Mouse (Mus musculus): ENCODE measurements around the gene Cldn7. TPM values are rescaled to one million over a fixed set of nuclear protein-coding genes. Genes with fewer than 3 reads are reported as not detected.
"Not testable (repeated sequence)": the region's sequence is repeated elsewhere in the genome, so short reads cannot be mapped to it uniquely, and the experiment has no call there.

Gene Cldn7
- total RNA-seq, 2 experiments from 2014 or later = not detected

DNA sequence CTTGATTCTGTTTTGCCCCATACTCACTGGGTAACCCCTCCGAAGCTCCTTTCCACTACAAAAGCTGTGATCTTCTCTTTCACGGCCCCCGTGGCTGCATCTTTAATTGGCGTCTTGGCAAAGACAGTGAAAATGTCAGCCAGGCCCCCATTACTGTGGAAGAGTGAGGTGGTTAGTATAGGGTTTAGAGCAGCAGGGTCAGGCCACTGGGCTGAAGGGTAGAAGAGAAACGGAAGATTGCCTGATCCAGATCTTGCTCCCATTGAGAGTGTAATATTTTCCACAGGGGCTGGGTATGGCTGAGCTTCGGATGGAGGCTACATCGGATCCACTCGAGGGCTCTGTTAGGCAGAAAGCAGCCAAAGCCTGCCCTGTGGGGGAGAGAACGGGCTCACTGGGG is 48.4 kb downstream of the Cldn7 start:
- no peak for DNase-seq (ENCODE audit: low spot score in 2 of 2)

DNA sequence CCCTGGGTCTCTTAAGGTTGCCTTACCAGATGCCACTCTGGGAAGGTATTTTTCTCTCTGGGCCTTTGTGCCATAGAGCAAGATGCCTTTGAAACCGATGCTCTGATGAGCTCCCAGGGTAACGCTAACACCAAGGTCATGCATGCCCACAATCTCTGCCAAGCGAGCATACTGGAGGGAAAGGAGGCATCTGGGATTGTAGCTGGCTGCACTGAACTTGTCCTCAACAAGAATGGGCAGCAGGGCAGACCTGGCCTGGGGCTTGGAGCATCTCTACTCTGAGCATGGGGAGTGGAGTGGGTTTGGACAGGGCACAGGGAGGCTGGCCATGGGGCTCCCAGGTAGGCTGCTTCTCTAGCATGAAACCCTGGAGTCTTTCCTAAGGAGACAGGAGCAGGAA is 48.8 kb downstream of the Cldn7 start:
- no peak for DNase-seq (ENCODE audit: low spot score in 2 of 2)

DNA sequence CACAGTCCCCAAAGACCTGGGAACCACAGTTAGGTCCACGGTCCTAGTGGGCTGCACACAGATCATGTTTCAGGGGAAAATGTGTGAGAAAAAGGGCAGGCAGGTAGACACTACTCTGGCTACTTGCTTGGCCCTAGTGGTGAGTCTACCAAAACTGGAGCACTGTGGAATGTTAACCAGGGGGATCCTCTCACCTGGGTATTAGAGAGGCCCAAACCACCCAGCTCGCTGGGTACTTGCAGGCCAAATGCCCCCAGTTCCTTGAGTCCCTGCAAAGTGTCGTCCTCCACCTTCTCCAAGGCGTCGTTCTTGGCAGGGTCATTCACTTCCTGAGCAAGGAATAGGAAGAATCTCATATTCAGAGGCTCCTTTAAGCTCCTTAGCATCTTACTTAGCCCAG is 49.5 kb downstream of the Cldn7 start:
- no peak for DNase-seq (ENCODE audit: low spot score in 2 of 2)

DNA sequence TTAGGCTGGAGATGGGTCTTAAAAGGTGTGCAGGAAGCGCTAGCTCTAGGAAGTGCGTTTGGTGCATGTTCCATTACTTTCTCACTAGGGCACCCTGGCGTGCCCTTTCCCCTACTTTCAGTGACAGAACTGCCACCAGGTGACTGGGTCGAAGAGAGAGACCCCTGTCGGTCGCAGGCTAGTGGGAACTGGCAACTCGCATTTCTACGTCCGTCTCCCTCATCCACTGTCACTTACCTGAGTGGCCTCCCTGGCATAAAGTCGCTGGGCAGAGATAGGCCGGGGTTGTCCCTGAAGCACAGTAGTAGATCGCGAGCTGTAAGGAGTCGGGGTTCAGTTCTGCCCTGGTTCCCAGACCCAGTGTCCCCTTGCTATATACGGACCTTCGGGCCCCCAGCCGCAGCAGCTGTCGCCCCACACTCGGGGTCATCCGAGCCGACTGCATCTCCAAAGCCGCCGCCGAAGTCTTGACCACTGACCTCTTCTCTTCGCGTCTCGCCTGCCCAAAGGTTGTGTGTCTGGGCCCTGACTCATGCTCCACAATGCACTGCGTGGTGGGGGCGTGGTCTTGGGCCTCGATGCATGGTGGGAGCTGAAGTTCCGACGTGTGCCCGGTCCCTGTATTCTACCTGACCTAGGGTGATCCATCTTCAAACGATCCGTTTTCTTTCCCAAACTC is 50.4 kb downstream of the Cldn7 start, which contains the start of gene Acadvl:
TSS of gene Acadvl (minus strand) at position 532 of the 679 bp plus-strand sequence.
- peak; percentile 81 to 92 for DNase-seq (ENCODE audit: low spot score in 2 of 2)

DNA sequence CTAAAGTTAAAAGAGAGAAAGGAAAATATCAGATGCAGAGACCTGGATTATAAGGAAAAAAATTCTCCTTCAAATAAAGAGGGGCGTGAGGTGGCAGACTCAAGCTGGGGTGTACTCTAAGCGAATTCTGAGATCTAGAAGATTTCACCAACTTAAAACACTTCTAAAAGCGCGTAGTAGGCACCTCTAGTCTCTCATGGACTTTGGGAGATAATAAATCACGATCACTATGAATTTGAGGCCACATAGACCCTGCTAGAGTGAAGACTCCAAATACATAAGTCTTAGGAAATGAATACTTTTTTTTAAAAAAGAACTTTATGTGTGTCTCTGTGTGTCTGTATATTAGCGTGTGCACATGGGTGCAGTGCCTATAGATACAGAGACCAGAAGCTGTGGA is 51.1 kb downstream of the Cldn7 start:
- no peak for DNase-seq (ENCODE audit: low spot score in 2 of 2)

DNA sequence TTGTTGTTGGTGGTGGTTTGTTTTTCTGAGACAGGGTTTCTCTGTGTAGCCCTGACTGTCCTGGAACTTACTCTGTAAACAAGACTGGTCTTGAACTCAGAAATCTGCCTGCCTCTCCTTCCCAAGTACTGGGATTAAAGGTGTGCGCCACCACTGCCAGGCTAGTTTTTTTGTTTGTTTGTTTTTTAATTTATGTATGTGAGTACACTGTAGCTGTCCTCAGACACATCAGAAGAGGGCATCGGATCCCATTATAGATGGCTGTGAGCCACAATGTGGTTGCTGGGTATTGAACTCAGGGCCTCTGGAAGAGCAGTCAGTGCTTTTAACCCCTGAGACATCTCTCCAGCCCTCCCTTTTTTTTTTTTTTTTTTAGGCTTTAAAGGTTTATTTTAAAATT is 51.6 kb downstream of the Cldn7 start:
- DNase-seq (ENCODE audit: low spot score in 2 of 2) = not testable (repeated sequence)

DNA sequence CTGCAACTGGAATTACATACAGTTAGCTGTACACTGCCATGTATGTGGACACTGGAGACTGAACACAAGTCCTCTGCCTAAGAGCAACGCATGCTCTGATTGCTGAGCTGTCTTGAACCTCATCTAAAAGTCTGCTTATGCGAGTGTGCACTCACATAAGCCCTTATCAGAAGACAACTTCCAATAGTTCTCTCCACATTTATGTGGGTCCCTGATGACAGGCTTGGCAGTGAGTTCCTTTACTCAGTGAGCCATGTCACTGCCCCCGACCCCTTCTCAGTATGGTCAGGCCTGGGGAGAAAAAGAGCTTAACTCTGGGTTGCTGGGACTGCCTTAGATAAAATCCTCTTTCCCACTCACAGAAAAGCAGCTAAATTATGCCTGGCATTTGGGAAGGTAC is 52.1 kb downstream of the Cldn7 start, which contains the start of gene Dlg4:
TSS of gene Dlg4 (plus strand) at position 274 of the 400 bp plus-strand sequence.
- no peak for DNase-seq (ENCODE audit: low spot score in 2 of 2)

DNA sequence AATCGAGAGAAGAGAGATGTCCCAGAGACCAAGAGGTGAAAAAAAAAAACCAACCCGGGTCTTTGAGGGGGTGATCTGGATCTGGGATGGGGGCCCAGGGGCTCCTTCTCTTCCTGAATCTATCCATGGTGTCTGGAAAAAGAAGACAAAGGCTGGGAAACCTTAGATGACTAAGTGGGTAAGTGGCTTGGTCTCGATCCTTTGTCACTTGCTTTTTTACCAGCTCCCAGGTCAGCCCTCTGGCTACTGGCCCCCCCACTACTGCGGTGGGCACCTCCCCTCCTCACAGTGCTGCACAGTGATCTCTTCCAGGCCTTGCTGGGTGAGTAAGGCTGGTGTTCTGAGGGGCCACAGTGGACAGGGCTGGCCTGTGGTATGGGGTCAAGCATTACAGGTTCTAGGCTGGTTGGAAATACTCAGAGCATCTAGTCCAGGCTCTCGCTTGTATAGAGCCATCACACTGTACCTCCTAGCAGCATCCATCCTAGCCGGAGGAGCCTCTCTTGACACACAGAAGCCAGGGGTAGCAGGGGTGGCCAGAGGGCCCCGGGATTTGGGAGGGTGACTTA is 52.7 kb downstream of the Cldn7 start:
- no peak for DNase-seq (ENCODE audit: low spot score in 2 of 2)

Small RNA genes within 50 kb of the gene (microRNA-seq; reads per million reads assigned to microRNA genes)
- gene Gm44349 (0 reads per million in 2 experiments), gene Mir324 (6,279 to 6,581 reads per million in 2 experiments)

Other genes starting within 250 kb of the Cldn7 start
- gene Polr2a, start 206.1 kb upstream of the Cldn7 start, total RNA-seq (2021) = 10 to 100 TPM; 55.6 to 55.9 TPM
- gene Slc35g3, start 202.8 kb upstream of the Cldn7 start, total RNA-seq (2021) = not detected
- gene Zbtb4, start 198.9 kb upstream of the Cldn7 start, total RNA-seq (2021) = 100 to 1,000 TPM; 147 to 152 TPM
- 1 to 10 TPM in 1 of 2 experiments, under 1 TPM in 1; 0.52 to 1.0 TPM for gene Chrnb1, start 168.8 kb upstream of the Cldn7 start, total RNA-seq (2021)
- gene Fgf11, start 162.9 kb upstream of the Cldn7 start, total RNA-seq (2021) = 10 to 100 TPM; 27.4 to 27.6 TPM
- gene Tmem102, start 159.2 kb upstream of the Cldn7 start, total RNA-seq (2021) = not detected
- not detected for gene Gm39566, start 149.5 kb upstream of the Cldn7 start, total RNA-seq (2021)
- gene Spem2, start 146.3 kb upstream of the Cldn7 start, total RNA-seq (2021) = not detected
- gene Spem1, start 142.6 kb upstream of the Cldn7 start, total RNA-seq (2021) = under 1 TPM in 1 of 2 experiments, not detected in 1; 0.62 TPM
- 100 to 1,000 TPM; 191 to 196 TPM for gene Nlgn2, start 127.0 kb upstream of the Cldn7 start, total RNA-seq (2021)
- 100 to 1,000 TPM; 110 to 117 TPM for gene Tmem256, start 126.3 kb upstream of the Cldn7 start, total RNA-seq (2021)
- 10 to 100 TPM; 15.9 to 16.1 TPM for gene Plscr3, start 118.4 kb upstream of the Cldn7 start, total RNA-seq (2021)
- not detected for gene Tnk1, start 106.0 kb upstream of the Cldn7 start, total RNA-seq (2021)
- gene Tmem95, start 86.8 kb upstream of the Cldn7 start, total RNA-seq (2021) = not detected
- 1 to 10 TPM; 1.3 to 1.4 TPM for gene Kctd11, start 83.4 kb upstream of the Cldn7 start, total RNA-seq (2021)
- not detected for gene Acap1, start 69.2 kb upstream of the Cldn7 start, total RNA-seq (2021)
- gene 2810408A11Rik, start 63.8 kb upstream of the Cldn7 start, total RNA-seq (2021) = under 1 TPM; 0.17 to 0.58 TPM
- 100 to 1,000 TPM; 108 to 114 TPM for gene Neurl4, start 63.7 kb upstream of the Cldn7 start, total RNA-seq (2021)
- gene Gps2, start 50.9 kb upstream of the Cldn7 start, total RNA-seq (2021) = 10 to 100 TPM; 35.7 to 36.1 TPM
- 100 to 1,000 TPM; 438 to 463 TPM for gene Eif5a, start 42.8 kb upstream of the Cldn7 start, total RNA-seq (2021)
- 1 to 10 TPM; 8.7 to 9.2 TPM for gene Ybx2, start 29.0 kb upstream of the Cldn7 start, total RNA-seq (2021)
- gene Slc2a4, start 16.6 kb upstream of the Cldn7 start, total RNA-seq (2021) = 1 to 10 TPM; 3.4 to 3.5 TPM
- 100 to 1,000 TPM; 110 to 111 TPM for gene Ctdnep1, start 16.4 kb downstream of the Cldn7 start, total RNA-seq (2021)
- gene Elp5, start 17.7 kb downstream of the Cldn7 start, total RNA-seq (2021) = 10 to 100 TPM; 76.7 to 80.1 TPM
- gene Gabarap, start 26.4 kb downstream of the Cldn7 start, total RNA-seq (2021) = 100 to 1,000 TPM; 238 to 240 TPM
- gene Phf23, start 31.0 kb downstream of the Cldn7 start, total RNA-seq (2021) = 10 to 100 TPM; 50.3 TPM
- 10 to 100 TPM; 33.0 to 38.7 TPM for gene Dvl2, start 35.8 kb downstream of the Cldn7 start, total RNA-seq (2021)
- 10 to 100 TPM; 56.4 to 67.1 TPM for gene Acadvl, start 50.6 kb downstream of the Cldn7 start, total RNA-seq (2021)
- gene Dlg4, start 52.2 kb downstream of the Cldn7 start, total RNA-seq (2021) = 100 to 1,000 TPM; 846 to 862 TPM
- under 1 TPM; 0.84 to 0.99 TPM for gene Asgr1, start 89.3 kb downstream of the Cldn7 start, total RNA-seq (2021)
- not detected for gene Asgr2, start 127.9 kb downstream of the Cldn7 start, total RNA-seq (2021)
- gene Mgl2, start 165.6 kb downstream of the Cldn7 start, total RNA-seq (2021) = under 1 TPM; 0.45 to 0.66 TPM
- under 1 TPM; 0.71 to 0.92 TPM for gene Clec10a, start 191.4 kb downstream of the Cldn7 start, total RNA-seq (2021)
- 10 to 100 TPM; 28.6 to 30.6 TPM for gene Slc16a11, start 248.0 kb downstream of the Cldn7 start, total RNA-seq (2021)